13 mouse cellular contexts compared by ENCODE assay signal in the genomic region with DNA sequence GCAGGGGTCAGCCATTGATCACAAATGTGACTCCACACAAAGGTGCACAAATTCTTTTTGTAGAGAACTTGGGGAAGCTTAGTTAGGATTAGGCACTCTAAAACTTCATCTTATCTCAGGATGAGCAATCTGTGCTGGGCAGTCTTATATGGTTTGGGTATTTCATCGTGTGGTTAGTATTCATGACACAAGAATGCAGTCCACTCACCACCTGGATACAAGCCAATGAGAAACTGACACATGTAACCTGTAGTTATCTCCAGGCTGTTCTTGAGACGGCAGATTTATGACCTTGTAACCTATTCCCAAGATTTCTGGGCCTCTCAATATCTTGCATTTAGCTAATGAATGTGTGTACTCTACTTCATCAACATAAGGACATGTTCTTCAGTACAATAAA.
"Had no signal": no experiment of that assay in that cellular context is flagged by ENCODE, and none has a peak within 500 bp of the region (broad histone marks: within the 10 kb centered on the region; RNA-seq: fewer than 3 reads in every experiment).

No protein-coding gene starts in this region.

- H3K36me3 ChIP-seq: limb, embryonic 15.5 days; liver, embryonic 13.5 days; lung, embryonic 15.5 days; midbrain, embryonic 15.5 days had no signal

- H3K27me3 ChIP-seq: limb, embryonic 15.5 days; liver, embryonic 13.5 days; lung, embryonic 15.5 days; megakaryocyte, embryonic 14.5 days; midbrain, embryonic 15.5 days had no signal

- H3K4me3 ChIP-seq: layer of hippocampus, adult 2 months; limb, embryonic 15.5 days; liver, embryonic 13.5 days; lung, embryonic 15.5 days; megakaryocyte, embryonic 14.5 days; midbrain, embryonic 15.5 days had no signal

- DNase-seq: kidney, postnatal 10 days; kidney, postnatal 4 days; liver, embryonic 13.5 days; liver, postnatal 0 days; lung, postnatal 14 days; right cerebral cortex, adult 18-20 months; right cerebral cortex, postnatal 25 days; thymus, postnatal 14 days had no signal
